Mouse (Mus musculus): Measurements from ENCODE around the gene Ugt1a6a. TPM values are rescaled to one million over a fixed set of nuclear protein-coding genes. Genes with fewer than 3 reads are reported as not detected.
A peak's percentile ranks its signal among the peaks of the same experiment; 100 is the strongest.
"Not testable (repeated sequence)": the region's sequence is repeated elsewhere in the genome, so short reads cannot be mapped to it uniquely, and the experiment has no call there.

Ugt1a6a gene
- polyA plus RNA-seq, 1 experiment from 2014 or later, result 21.3 TPM

GRCm38 (mm10) chr1:88136646-88137045, 2.0 kb downstream of the Ugt1a6a start:
- POLR2A ChIA-PET, result interaction anchor here (0.7 kb wide), 1 partner anchor 212 kb away, joined by 3 read pairs; no protein-coding TSS in a partner anchor
- no peak for ATAC-seq
- peak; percentile 30 for DNase-seq (ENCODE audit: low read depth, low spot score)
- in situ Hi-C loops (cut with MboI; ENCODE audit: low pct_unique_long_range_greater_than_20kb), result no loop called here
- no peaks in the 10 kb centered on the region for H3K27me3 ChIP-seq
- no peak for TF ChIP-seq CTCF (IDR thresholded peaks at IDR 0.05)
- CTCF ChIA-PET, result no interaction called here

- no peak for TF ChIP-seq CTCF (IDR thresholded peaks at IDR 0.05)
- no peaks in the 10 kb centered on the region for H3K27me3 ChIP-seq
- in situ Hi-C loops (cut with MboI; ENCODE audit: low pct_unique_long_range_greater_than_20kb), result no loop called here
- ATAC-seq (no peak), DNase-seq (ENCODE audit: low read depth, low spot score) (no peak)
- POLR2A ChIA-PET, result no interaction called here
- CTCF ChIA-PET, result interaction anchor here (1.4 kb wide), 1 partner anchor 18 kb away, joined by 3 read pairs; no protein-coding TSS in a partner anchor
Observed at GRCm38 (mm10) chr1:88137264-88137663, 2.7 kb downstream of the Ugt1a6a start.

GRCm38 (mm10) chr1:88138145-88138544, 3.5 kb downstream of the Ugt1a6a start:
- POLR2A ChIA-PET, result no interaction called here
- CTCF ChIA-PET, result interaction anchor here (1.4 kb wide), 1 partner anchor 19 kb away, joined by 3 read pairs; no protein-coding TSS in a partner anchor
- DNase-seq (ENCODE audit: low read depth, low spot score), result no peak
- no peak for ATAC-seq
- no peaks in the 10 kb centered on the region for H3K27me3 ChIP-seq
- in situ Hi-C loops (cut with MboI; ENCODE audit: low pct_unique_long_range_greater_than_20kb), result no loop called here
- TF ChIP-seq CTCF (IDR thresholded peaks at IDR 0.05), result no peak

- CTCF ChIA-PET; in situ Hi-C loops (cut with MboI; ENCODE audit: low pct_unique_long_range_greater_than_20kb); H3K27me3 ChIP-seq; DNase-seq (ENCODE audit: low read depth, low spot score); POLR2A ChIA-PET: not testable (repeated sequence)
- peak; percentile 75 for ATAC-seq
Observed at GRCm38 (mm10) chr1:88140492-88140891, 5.9 kb downstream of the Ugt1a6a start.

- peak; percentile 64 for TF ChIP-seq CTCF (IDR thresholded peaks at IDR 0.05)
- in situ Hi-C loops (cut with MboI; ENCODE audit: low pct_unique_long_range_greater_than_20kb); DNase-seq (ENCODE audit: low read depth, low spot score); H3K27me3 ChIP-seq: not testable (repeated sequence)
- ChIA-PET POLR2A (interaction anchor here (0.6 kb wide), 1 partner anchor 25 kb away, joined by 4 read pairs; no protein-coding TSS in a partner anchor), CTCF (interaction anchor here (0.8 to 1.9 kb wide), 2 partner anchors 11 to 139 kb away, joined by 3 to 5 read pairs; no protein-coding TSS in a partner anchor)
- ATAC-seq, result peak; percentile 55
Observed at GRCm38 (mm10) chr1:88143966-88144675, 9.5 kb downstream of the Ugt1a6a start.

GRCm38 (mm10) chr1:88145278-88145677, 10.7 kb downstream of the Ugt1a6a start:
- H3K27me3 ChIP-seq; DNase-seq (ENCODE audit: low read depth, low spot score); CTCF ChIA-PET; in situ Hi-C loops (cut with MboI; ENCODE audit: low pct_unique_long_range_greater_than_20kb); ATAC-seq; POLR2A ChIA-PET: not testable (repeated sequence)
- peak; percentile 48 for TF ChIP-seq CTCF (IDR thresholded peaks at IDR 0.05)

- CTCF ChIA-PET, result interaction anchor here (1.8 to 2.4 kb wide), 2 partner anchors 128 to 138 kb away, joined by 4 to 9 read pairs; partner anchors contain the start of genes Hjurp and Trpm8
- POLR2A ChIA-PET; H3K27me3 ChIP-seq; ATAC-seq; DNase-seq (ENCODE audit: low read depth, low spot score): not testable (repeated sequence)
- TF ChIP-seq CTCF (IDR thresholded peaks at IDR 0.05), result peak; percentile 55
- in situ Hi-C loops (cut with MboI; ENCODE audit: low pct_unique_long_range_greater_than_20kb), result loop anchor here (5.0 kb wide), 1 partner anchor 127 kb away; the partner anchor contains the start of genes Hjurp and Trpm8
Observed at GRCm38 (mm10) chr1:88150133-88150532, 15.5 kb downstream of the Ugt1a6a start.

GRCm38 (mm10) chr1:88158430-88158829, 23.8 kb downstream of the Ugt1a6a start:
- H3K27me3 ChIP-seq, result no peaks in the 10 kb centered on the region
- no peak for TF ChIP-seq CTCF (IDR thresholded peaks at IDR 0.05)
- ATAC-seq, result no peak
- ChIA-PET CTCF (no interaction called here), POLR2A (no interaction called here)
- in situ Hi-C loops (cut with MboI; ENCODE audit: low pct_unique_long_range_greater_than_20kb), result no loop called here
- no peak for DNase-seq (ENCODE audit: low read depth, low spot score)

GRCm38 (mm10) chr1:88165711-88166110, 31.1 kb downstream of the Ugt1a6a start, which contains the start of gene Ugt1a5:
Gene Ugt1a5, plus strand, starts transcription at chr1:88166012.
- no peaks in the 10 kb centered on the region for H3K27me3 ChIP-seq
- in situ Hi-C loops (cut with MboI; ENCODE audit: low pct_unique_long_range_greater_than_20kb), result no loop called here
- no peak for ATAC-seq
- POLR2A ChIA-PET, result no interaction called here
- no peak for TF ChIP-seq CTCF (IDR thresholded peaks at IDR 0.05)
- no peak for DNase-seq (ENCODE audit: low read depth, low spot score)
- CTCF ChIA-PET, result no interaction called here

GRCm38 (mm10) chr1:88172190-88172589, 37.6 kb downstream of the Ugt1a6a start:
- ATAC-seq; POLR2A ChIA-PET; DNase-seq (ENCODE audit: low read depth, low spot score); CTCF ChIA-PET; in situ Hi-C loops (cut with MboI; ENCODE audit: low pct_unique_long_range_greater_than_20kb); H3K27me3 ChIP-seq: not testable (repeated sequence)

GRCm38 (mm10) chr1:88179657-88180056, 45.0 kb downstream of the Ugt1a6a start:
- TF ChIP-seq CTCF (IDR thresholded peaks at IDR 0.05), result no peak
- CTCF ChIA-PET, result no interaction called here
- H3K27me3 ChIP-seq, result peaks cover 4% of the 10 kb centered on the region
- POLR2A ChIA-PET, result no interaction called here
- in situ Hi-C loops (cut with MboI; ENCODE audit: low pct_unique_long_range_greater_than_20kb), result no loop called here
- no peak for ATAC-seq
- DNase-seq (ENCODE audit: low read depth, low spot score), result no peak

Data from Patski (cell line).